Mouse (Mus musculus): ENCODE data around the gene Dnajc21.
A peak's percentile ranks its signal among the peaks of the same experiment; 100 is the strongest.
"Not testable (repeated sequence)": the region's sequence is repeated elsewhere in the genome, so short reads cannot be mapped to it uniquely, and the experiment has no call there.

Gene Dnajc21

DNA sequence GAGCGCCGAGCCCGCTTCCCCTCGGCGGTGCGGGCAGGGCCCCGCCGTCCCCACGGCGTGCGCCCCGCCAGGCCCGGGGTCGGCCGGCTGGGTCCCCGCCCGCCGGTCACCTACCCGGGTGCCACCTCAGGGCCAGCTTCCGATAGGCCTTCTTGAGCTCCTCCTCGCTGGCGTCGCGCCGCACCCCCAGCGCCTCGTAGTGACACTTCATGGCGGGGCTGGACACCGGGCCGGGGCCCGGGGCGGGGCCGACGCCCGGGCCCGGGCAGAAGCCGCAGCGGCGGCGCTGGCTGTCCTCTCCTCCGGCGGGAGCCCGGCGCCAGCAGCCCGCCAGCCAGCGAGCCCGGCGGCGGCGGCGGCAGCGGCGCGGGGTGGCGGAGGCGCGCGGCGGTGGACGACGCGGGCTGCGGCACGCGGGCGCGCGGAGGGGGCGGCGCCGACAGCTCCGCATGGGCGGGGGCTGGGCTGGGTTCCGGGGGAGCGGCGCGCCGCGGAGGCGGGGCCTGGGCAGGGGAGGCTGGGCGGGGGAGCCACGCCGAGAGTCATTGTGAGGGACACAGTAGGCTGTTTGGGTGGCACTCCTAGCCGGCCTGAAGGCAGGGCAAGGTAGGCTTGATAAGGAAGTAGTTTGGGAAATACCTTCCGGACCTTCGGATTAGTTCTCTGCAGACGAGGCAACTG lies at the start of gene Dnajc21:
Gene Dnajc21, minus strand, starts transcription at position 366 of the 681 bp plus-strand sequence.
- peak; percentile 87 for DNase-seq

DNA sequence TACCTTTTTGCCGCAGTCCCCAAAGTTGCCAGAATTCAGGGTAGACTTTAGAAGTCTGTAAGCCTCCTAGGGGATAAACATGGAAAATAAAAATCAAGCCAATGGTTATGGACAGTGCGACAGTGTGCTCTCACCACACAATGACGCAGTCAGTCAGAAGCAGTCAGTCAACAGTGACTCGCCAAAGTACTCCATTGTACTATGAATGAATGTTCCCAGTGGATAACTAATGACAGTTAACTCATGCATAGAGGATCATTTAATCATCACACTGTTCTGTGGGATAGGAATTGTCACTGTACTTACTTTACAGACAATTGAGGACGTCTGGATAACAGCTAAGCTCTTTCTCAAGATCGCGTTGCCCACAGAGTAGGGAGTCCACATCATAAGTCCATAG lies 44.9 kb upstream of the Dnajc21 start:
- DNase-seq: no peak

DNA sequence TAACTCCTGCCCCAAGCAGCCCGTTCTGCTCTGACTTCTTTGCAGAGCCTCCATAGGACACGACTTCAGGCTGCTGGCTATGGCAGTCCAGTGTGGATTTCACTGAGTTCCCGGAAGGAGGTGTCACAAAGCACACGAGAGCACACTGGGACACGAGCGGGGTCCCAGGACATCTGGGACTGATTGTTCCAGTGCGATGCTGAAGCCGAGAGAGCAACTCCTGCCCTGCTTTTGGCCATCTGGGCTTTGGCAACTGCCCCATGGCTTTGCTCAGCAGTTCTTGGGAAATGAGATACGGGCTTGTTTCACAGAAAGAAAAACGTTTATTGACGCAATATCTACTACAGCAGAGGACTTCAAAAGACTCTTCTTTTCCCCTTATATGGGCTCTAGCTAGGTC lies 35.8 kb upstream of the Dnajc21 start:
- DNase-seq: no peak

DNA sequence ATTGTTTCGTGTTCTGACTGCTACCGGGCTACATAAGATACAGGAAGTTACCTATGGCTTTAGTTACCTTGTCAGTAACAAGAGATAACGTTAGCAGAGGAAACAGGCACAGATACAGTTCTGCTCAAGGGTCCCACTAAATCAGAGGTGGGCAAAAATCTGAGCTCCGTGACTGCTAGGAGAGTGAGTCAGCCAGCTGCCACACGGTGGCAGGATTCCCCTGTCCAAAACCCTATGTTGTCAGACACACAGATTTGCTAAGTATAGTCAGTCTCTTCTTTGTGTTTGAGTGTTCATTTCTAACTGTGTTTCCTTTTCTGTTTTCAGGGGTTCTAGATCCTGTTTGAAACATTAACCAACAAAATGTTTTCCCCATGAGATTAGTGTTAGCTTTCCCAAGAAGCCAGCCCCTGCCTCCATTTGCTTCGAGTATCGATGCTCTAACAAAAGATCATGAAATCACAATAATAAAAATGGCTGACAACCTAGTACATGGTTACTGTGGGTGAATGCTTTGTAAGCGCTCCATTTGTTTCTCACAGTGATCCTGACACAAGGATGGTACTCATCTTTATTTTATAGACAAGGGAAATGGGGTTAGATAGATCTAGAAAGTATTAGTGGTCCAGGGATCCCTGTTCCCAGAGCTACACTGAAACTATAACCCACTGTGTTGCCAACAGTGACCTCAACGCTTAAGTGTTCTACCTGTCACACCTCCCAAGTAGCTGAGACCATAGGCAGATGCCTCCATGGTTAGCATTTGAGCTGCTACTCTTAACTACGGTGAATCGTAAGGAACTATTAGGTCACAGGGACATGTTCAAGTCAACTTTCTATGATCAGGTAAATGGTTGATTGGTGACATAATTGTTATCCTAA lies 30.8 kb upstream of the Dnajc21 start:
- no peak for DNase-seq

DNA sequence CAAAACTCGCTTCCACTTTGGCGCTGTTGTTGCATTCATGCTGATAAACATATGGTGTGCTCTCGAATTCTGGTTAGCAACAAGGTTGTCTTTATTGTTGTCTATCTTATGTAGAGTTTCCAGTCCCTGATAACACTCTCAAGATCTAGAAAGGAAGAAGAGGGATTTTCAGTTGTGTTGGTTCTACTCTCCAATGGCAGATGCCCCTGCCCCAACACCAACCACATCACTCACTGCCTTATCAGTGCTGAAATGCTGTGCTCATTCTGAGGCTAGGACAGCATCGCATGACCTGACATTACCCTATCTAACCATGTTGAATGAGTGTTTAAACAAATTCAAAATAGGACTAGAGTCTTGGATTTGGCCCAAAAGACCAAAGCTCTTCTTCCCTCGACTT lies 29.7 kb upstream of the Dnajc21 start:
- no peak for DNase-seq

DNA sequence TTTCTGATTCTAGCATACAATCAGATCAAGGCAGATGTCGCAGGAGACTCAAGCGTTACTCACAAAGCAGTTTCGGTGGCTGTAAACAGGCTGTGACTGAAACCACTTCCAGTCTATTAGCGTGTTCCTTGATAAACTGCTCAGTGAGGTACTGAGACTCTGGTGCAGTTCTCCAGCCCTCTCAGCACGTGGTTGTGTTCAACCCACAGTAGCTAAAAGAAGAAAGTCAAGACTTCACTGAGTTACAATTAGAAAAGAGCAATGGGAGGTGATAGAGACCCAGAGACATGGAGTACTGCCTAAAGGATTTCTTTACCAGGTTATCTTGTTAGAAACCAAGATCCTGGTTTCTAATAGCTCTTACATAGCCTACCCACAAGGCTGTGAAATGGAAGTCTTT lies 29.3 kb upstream of the Dnajc21 start:
- DNase-seq: no peak

DNA sequence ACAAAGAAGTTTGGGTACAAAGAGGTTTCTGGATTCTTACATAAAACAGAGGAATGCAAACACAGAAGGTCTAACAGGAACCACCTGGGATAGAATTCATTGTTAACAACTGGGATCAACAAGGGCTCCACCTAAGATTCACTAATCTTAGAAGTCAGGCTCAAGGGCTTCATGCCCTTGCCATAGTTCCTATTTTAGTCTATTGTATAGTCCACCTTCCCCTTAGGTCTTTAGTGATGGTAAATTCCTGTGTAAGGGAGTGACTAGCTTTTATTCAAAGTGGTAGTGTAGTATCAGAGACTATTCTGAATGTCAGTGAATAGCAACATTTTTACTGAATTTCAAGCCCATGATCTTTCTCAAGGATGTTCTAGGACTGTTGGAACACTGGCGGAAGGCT lies 26.4 kb upstream of the Dnajc21 start:
- DNase-seq: not testable (repeated sequence)

DNA sequence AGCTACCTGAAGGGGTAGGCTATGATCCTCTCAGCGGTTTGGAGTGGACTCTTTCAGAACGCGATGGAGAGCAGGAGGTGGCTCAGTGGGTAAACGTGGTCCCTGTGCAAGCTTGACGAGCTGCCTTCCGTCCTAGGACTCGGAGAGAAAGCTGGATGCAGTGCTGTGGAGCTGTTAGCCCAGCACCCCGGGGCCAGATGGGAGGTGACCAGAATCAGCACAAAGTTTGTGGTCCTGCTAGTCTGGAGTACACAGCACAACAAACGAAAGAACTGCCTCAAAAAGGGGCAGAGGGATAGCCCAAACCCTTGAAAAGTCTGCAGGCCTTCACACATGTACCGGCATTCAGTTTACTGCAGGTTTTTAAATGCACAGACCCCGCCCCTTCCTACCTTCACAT lies 25.6 kb upstream of the Dnajc21 start:
- DNase-seq: no peak

DNA sequence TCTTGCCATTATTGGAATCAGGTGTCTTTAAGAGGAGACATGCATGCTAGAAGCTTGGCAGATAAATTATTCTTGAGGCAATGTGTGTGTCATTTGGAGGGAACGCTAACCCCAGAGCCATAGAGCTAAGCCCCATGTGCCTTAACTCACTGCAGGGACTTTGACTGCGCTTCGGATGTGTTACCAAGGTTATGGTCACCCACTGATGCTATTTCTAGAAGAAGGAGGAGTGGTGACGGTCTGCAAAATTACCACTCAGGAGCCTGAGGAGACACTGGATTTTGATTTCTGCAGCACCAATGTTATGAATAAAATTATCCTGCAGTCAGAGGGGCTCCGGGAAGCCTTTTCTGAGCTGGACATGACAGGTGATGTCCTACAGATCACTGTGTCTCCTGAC lies 19.8 kb upstream of the Dnajc21 start:
- no peak for DNase-seq

DNA sequence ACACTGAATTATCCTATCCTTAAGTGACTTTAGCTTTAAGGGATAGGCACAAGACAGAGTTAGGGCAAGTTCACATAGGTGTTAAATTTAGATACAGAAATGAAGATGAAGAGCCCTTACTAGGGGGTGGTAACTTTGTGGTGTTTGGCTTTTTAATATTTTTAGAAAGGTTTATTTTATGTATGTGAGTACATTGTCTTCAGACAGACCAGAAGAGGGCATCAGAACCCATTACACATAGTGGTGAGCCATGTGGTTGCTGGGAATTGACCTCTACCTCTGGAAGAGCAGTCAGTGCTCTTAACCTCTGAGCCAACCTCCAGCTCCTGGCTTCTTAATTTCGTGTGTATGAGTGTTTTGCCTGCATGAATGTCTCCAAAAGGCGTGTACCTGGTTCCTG lies 16.9 kb upstream of the Dnajc21 start:
- DNase-seq: no peak

DNA sequence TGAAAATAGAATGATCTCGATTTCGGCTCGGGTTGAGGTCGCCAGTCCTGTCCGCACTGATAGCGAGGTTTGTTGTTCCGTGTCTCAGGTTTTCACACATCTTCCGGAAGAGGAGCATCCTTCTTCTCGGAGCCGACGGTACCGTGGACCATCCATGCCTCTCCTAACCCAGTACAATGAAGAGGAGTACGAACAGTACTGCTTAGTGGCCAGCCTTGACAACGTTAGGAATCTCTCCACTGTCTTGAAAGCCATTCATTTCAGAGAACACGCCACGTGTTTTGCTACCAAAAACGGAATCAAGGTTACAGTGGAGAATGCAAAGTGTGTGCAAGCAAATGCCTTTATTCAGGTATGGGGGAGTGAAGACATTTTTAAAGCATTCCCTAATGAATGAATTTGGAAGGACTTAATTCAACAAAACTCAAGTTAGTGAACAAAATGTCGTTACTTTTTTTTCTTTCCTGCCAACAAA lies 16.1 kb upstream of the Dnajc21 start:
- no peak for DNase-seq

DNA sequence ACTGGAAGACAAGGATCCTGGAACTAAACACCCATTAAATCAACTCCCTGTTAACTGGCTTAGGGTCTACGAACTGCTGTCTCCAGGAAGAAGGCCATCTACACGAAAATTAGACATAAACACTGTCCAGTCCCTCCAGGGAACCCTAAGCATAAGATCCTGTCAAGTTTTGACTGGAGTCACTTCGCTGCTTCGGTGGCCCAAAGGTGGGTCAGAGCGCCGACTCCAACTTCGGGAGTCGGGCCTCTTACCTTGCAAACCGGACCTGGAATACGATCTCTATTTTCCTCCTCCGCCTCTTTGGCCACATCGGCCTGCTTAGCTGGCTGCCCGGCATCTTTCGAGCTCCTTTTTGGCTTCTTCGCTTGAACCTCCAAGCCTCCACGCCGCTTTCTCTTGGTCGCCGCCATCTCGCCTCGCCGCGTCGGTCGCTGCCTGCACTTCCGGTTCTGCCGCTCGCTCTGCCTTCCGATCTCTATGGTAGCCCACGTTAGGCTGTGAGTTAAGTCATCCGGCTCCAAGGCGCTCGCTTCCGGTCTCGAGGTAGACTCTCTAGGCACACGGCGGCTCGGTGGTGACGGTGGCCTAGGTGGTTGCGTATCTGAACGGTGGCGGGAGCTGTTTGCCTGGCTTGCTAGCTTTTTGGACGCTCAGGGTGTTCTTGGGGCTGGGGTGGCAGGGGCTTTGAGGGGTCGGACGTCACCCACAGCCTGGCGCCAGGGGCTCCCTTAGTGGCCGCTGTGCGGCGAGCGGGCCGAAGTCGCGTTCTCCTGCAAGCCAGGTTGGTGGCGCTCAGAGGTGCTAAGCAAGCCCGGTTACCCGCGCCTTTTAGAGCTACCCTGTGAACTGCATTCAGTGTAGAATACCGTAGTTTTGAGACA lies 15.4 kb upstream of the Dnajc21 start, which contains the start of the genes Brix1 and Rad1:
Gene Brix1, minus strand, starts transcription at position 464 of the 881 bp plus-strand sequence.
Gene Rad1, plus strand, starts transcription at position 535 of the 881 bp plus-strand sequence.
- DNase-seq: peak; percentile 90

DNA sequence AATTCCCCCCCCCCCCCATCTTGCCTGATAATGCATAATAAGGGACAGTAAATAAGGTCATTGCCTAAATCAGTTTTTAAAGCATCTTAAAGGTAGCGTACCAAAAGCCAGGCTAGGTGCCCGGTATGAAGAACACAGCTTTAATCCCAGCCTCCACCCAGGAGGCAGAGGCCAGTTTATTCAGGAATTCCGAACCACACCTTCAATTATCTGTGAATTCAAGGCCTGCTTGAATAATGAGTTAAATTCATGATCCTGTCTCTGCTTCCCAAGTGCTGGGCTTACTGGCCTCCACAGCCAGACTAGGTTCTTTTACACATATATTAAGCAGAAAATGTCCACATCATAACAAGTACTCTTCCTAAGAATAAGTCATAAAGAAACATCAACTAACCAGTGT lies 625 bp upstream of the Dnajc21 start:
- DNase-seq: no peak

DNA sequence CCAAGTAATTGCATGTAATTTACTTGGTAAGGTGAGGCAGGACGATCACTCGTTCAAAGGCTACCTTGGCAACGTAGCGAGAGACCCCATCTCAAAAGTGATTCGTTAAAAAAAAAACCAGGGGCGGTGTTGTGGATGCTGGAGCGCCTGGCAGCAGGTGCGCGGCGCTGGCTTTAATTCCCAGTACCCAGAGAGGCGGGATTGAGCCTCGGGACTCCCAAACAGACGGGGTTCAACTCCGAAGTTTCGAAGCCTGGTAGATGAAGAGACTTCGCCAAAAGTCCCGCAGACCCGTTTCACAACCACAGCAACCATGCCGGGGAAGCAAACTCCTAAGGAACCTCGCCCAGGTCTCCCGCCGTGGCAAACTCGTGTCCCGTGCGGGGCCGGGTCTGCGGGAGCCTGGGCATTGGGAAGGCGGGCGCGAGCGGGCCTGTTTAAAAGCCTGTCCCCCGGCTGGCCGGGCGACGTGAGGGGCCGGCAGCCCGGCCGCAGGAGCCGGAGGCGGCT lies 620 bp downstream of the Dnajc21 start:
- DNase-seq: no peak

DNA sequence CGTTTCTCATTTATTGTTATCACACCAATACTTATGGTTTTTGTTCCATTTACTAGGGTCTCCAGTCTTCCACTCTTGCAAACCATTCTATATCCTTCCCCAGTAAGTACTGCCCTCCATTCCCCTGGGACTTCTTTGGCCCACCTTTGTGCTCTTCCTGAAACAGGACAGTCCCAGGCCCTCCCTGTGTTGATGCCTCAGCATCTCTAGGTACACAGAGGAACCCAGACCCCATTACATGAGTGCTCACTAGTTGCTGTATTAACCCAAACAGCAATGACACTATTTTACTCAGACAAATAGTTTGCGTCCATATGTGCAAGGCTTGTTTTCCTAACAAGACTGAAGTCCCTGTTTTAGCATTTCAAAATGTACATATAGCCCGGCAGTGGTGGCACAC lies 1.6 kb downstream of the Dnajc21 start:
- no peak for DNase-seq

DNA sequence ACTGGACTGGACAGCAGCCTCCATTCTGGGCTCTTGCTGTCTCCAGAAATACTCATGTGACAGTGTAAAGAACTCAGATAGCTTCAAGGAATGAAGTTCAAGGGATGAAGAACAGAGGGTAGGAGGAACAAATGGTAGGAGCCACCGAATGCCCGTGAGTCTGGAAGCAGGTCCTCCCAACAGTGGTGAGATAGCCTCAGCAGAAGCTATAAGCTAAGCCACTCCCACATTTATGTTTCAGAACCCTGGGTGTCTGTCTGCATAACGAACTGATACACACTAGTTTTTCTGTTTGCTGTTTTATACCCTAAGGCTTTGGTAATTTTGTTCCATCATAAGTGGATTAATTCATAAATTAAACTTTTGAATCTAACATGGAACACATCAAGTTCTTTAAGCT lies 5.6 kb downstream of the Dnajc21 start:
- DNase-seq: no peak

DNA sequence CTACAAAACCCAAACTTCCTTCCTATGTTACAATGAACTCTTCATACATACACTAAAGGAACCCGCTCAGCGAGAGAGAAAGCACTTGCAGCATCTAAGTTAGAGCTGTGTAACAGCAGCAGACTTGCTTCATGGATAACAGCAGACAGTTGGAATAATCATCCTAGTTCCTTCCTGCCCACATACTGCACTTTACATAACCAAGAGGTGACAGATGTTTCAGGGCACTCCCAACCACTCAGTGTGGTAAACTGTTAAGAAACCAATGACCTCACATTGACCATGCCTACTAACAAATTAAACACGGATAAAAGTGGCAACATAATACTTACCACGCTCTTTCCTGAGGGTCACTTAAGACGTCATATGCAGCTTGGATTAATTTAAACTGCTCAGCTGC lies 6.8 kb downstream of the Dnajc21 start:
- DNase-seq: no peak

DNA sequence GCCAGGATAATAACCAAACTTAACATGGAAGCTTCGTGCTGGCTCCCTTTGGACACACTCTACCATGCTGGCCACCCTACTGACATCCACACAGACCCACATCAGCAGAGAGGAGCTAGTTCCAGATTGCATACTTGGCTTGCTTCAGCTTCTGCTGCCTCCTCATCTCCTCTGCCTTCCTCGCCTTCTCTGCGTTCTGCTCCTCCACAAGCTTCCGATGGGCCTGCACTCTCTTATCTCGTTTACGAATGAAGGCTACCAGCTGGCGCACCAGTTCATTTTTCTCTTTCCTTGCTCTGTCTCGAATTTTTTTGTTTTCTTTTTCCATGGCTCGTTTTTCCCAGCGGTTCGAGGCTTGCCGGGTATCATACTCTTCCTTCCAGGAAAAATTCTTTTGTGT lies 9.3 kb downstream of the Dnajc21 start:
- DNase-seq: no peak

DNA sequence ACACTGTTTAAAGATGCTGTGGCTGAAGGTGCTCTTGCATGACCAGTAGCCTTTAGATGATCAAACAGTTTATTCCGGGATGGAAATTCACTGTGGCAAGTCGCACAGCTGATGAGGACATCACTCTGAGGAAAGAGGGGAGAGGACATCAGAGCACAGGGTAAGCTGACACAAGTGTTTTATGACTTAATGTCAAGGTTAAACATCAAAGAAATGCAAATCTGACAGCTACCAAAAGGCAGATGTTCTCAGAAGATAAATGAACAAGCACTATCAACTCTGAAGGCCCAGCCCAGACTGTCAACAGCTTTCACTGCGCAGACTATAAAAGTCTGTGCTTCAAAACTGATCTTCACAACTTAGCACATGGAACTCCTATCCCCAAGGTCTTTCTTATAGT lies 23.2 kb downstream of the Dnajc21 start:
- DNase-seq: no peak

DNA sequence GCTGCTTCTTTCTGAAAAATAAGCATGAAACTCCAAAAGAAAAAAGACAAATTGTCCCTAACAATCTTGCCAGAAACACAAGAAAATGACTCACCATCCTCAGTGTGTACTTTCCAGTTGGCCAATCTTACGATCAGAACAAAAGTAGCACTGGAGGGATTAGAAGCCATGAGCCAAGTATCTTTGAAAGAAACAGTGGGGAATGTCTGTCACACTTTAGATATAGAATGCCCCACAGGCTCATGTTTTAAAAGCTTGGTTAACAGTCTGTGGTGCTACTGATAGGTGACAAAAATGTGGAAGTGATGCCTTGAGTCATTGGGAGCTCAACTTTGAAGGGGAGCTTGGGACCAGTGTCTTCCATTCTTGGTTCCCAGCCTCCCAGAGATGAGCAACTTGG lies 28.0 kb downstream of the Dnajc21 start:
- DNase-seq: no peak

DNA sequence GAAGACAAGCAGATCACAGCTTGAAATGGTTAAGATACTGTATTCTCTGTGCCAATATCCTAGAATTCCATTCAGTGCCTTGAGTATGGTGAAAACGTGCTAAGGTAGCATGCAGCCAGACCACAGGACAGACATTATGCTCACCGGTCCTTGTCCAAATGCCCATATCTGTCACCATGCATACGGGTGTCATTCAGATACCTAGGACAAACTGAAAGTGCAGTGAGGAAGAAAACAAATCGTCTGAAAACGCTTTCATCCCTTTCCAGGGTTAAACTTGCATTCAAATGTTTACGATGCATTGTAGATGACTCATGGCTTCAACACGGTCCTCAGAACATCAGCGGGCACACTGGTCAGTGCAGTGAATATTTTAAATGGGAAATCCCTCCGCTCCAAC lies 28.8 kb downstream of the Dnajc21 start:
- DNase-seq: no peak

DNA sequence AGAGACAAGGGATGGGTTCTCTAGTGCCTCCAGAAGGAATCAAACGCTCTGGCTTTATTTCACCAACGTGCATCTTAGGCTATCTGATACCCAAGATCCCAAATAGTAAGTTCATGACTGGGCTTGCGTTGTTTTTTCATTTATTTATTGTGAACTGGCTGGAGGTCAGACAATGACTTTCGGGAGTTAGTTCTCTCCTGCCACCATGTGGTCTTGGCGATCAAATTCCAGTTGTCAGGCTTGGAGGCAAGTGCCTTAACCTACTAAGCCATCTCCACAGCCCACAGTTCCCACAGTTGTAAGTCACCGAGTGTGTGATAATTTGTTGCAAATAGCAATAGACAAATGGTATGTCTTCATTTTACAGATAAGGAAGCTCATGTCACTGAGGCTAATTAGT lies 30.4 kb downstream of the Dnajc21 start:
- no peak for DNase-seq

DNA sequence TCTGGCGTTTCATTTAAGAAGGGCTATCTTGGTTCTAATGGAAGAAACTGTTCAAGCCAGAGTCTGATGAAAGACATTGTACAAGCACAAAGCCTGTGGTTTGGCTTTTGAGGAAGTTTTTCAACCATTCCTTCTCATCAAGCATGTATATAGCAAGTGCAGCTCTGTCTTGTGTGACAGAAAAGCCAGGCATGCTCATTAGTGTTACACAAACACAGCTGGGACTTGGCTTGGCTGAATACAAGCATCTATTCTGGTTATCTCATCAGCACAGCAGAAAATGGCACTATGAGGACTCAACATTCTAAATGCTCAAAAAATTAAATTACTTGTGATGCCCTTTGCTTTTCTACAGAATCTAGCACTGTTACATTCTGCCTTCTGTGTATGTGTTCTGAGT lies 33.4 kb downstream of the Dnajc21 start:
- no peak for DNase-seq

All from cerebellum, adult 11 months (tissue).